Comparison of ENCODE assay signal across 8 mouse cellular contexts in the genomic region with DNA sequence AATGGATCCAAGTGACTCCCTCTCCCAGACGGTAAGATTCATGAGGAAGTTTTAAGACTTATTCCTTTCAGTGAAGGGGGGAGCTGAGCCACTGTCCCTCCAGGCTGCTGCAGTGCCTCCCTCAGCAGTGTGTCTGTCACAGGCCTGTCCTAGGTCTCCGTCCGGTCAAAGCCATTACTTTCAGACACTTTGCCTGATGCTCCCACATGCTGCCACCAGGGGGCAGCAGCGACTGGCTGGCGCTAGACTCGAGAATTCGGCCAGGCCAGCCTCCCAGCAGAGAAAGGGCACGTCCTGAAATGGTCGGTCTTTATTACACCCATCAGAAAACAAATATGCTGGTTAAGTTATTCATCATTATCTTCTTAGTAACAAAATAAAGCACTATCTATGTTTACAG. TPM values are rescaled to one million over a fixed set of nuclear protein-coding genes. Genes with fewer than 3 reads are reported as not detected.
A peak's percentile ranks its signal among the peaks of the same experiment; 100 is the strongest.
DNase-seq lines count a peak whose midpoint lies in the region; ATAC-seq and TF ChIP-seq lines count a peak whose summit lies in the region.

No protein-coding gene starts in this region.

- H3K79me3 ChIP-seq in C2C12 (ENCODE audit: low read depth) = no peaks in the 10 kb centered on the region

- H3K4me2 ChIP-seq in hindbrain, embryonic 12.5 days (replicated peaks) = no peak overlapping the region
- no peak overlapping the region for H3K4me2 ChIP-seq in liver, embryonic 11.5 days

- H3K27me3 ChIP-seq in C2C12 (ENCODE audit: control insufficient read depth, insufficient read depth, insufficient read length) = peaks cover 17% of the 10 kb centered on the region
- H3K27me3 ChIP-seq in hindbrain, embryonic 12.5 days = no peaks in the 10 kb centered on the region
- no peaks in the 10 kb centered on the region for H3K27me3 ChIP-seq in liver, embryonic 11.5 days (replicated peaks; ENCODE audit: control insufficient read depth, insufficient read depth, low read length)

- no peaks in the 10 kb centered on the region for H3K9me3 ChIP-seq in hindbrain, embryonic 12.5 days (replicated peaks)
- no peaks in the 10 kb centered on the region for H3K9me3 ChIP-seq in liver, embryonic 11.5 days (ENCODE audit: control insufficient read depth, low read length)

- H3K9ac ChIP-seq in hindbrain, embryonic 12.5 days = no peak overlapping the region
- H3K9ac ChIP-seq in liver, embryonic 11.5 days (ENCODE audit: low read depth, low read length) = no peak overlapping the region

- no peak overlapping the region for H3ac ChIP-seq in C2C12 (ENCODE audit: control insufficient read depth, insufficient read length, low read depth)

- DNase-seq in cerebellum, postnatal 14 days = peak; percentile 80 to 89
- no peak for DNase-seq in cerebellum, adult 11 months
- DNase-seq in embryo, embryonic 10.5 days (ENCODE audit: low spot score) = peak; percentile 94
- DNase-seq in liver, embryonic 11.5 days (ENCODE audit: low spot score) = peak; percentile 78
- DNase-seq in layer of hippocampus, postnatal 36 days = no peak

- no peak overlapping the region for H3K4me3 ChIP-seq in C2C12 (ENCODE audit: insufficient read depth, poor library complexity, severe bottlenecking)
- H3K4me3 ChIP-seq in hindbrain, embryonic 12.5 days = no peak overlapping the region
- no peak overlapping the region for H3K4me3 ChIP-seq in liver, embryonic 11.5 days (ENCODE audit: low read depth, low read length)

- no peaks in the 10 kb centered on the region for H3K36me3 ChIP-seq in C2C12 (ENCODE audit: control insufficient read depth, insufficient read depth)
- peaks cover 32% of the 10 kb centered on the region for H3K36me3 ChIP-seq in hindbrain, embryonic 12.5 days
- no peaks in the 10 kb centered on the region; the same call in 1 of the 2 replicates for H3K36me3 ChIP-seq in liver, embryonic 11.5 days (ENCODE audit: control insufficient read depth, insufficient read depth, low read length)

- 9% methylated on average over 9 of the region's 9 CpGs for WGBS in hindbrain, embryonic 12.5 days
- WGBS in liver, embryonic 11.5 days = 11% methylated on average over 9 of the region's 9 CpGs

- H3K79me2 ChIP-seq in C2C12 (ENCODE audit: control insufficient read depth, insufficient read depth) = no peaks in the 10 kb centered on the region

- 0 out of 2 replicates have a peak overlapping the region, but pooled peaks have one; percentile 76 for H3K27ac ChIP-seq in hindbrain, embryonic 12.5 days
- no peak overlapping the region for H3K27ac ChIP-seq in liver, embryonic 11.5 days (ENCODE audit: low read depth, low read length)

- TF ChIP-seq CTCF in C2C12 (IDR thresholded peaks at IDR 0.05; ENCODE audit: control insufficient read depth, insufficient read depth, insufficient read length) = peak; percentile 94

- peak; percentile 44 for ATAC-seq in hindbrain, embryonic 12.5 days (ENCODE audit: low FRiP score)
- no peak for ATAC-seq in liver, embryonic 11.5 days (replicated peaks; ENCODE audit: low FRiP score)
- peak; percentile 37; the same call in 1 of the 2 replicates for ATAC-seq in neutrophil, adult 5-6 weeks (ENCODE audit: extremely low read depth, insufficient number of reproducible peaks, low FRiP score, poor library complexity, severe bottlenecking)

- peaks cover 30% of the 10 kb centered on the region for H3K4me1 ChIP-seq in hindbrain, embryonic 12.5 days
- peaks cover 8% of the 10 kb centered on the region for H3K4me1 ChIP-seq in liver, embryonic 11.5 days (replicated peaks; ENCODE audit: control insufficient read depth, insufficient read depth, low read length)

TF ChIP-seq in C2C12, 6 proteins besides CTCF, POLR2A, EP300 and RAD21:
- TF ChIP-seq MAX (IDR thresholded peaks at IDR 0.05) = no peak

RNA-seq across cellular contexts. Expression of a gene that starts 18.6 kb away (rescaled TPM):
- polyA plus RNA-seq in C2C12 (2012; fragmentation: generic; extraction: Trizol) = not detected
- 5.2 and 5.6 TPM in 2 replicates for polyA plus RNA-seq in hindbrain, embryonic 12.5 days (2016; fragmentation: Nextera tagmentation; extraction: Ambion mirVana)
- 4.5 and 5.8 TPM in 2 replicates for polyA plus RNA-seq in liver, embryonic 11.5 days (2014; fragmentation: Nextera tagmentation; extraction: Ambion mirVana)
- not detected in 2 replicates for total RNA-seq in neutrophil, adult 5-6 weeks (2017)
- total RNA-seq in layer of hippocampus, postnatal 36 days (2021) = 1 to 10 TPM; 1.2 to 1.4 TPM

RNA-seq across cellular contexts. Expression of a gene that starts 31.7 kb away (rescaled TPM):
- polyA plus RNA-seq in C2C12 (2012; fragmentation: generic; extraction: Trizol) = not detected
- polyA plus RNA-seq in hindbrain, embryonic 12.5 days (2016; fragmentation: Nextera tagmentation; extraction: Ambion mirVana) = 0.99 and 1.9 TPM in 2 replicates
- 0.30 and 0.40 TPM in 2 replicates for polyA plus RNA-seq in liver, embryonic 11.5 days (2014; fragmentation: Nextera tagmentation; extraction: Ambion mirVana)
- total RNA-seq in neutrophil, adult 5-6 weeks (2017) = not detected in 2 replicates
- not detected for total RNA-seq in layer of hippocampus, postnatal 36 days (2021)

RNA-seq across cellular contexts. Expression of a gene that starts 42.2 kb away (rescaled TPM):
- polyA plus RNA-seq in C2C12 (2012; fragmentation: generic; extraction: Trizol) = 0.26 TPM
- 17.5 and 19.2 TPM in 2 replicates for polyA plus RNA-seq in hindbrain, embryonic 12.5 days (2016; fragmentation: Nextera tagmentation; extraction: Ambion mirVana)
- polyA plus RNA-seq in liver, embryonic 11.5 days (2014; fragmentation: Nextera tagmentation; extraction: Ambion mirVana) = 4.1 and 4.4 TPM in 2 replicates
- 0.25 and 0.58 TPM in 2 replicates for total RNA-seq in neutrophil, adult 5-6 weeks (2017)
- total RNA-seq in layer of hippocampus, postnatal 36 days (2021) = 1 to 10 TPM; 7.2 TPM

Comparison
In these comparisons a context has a peak if more than half of its experiments do, and no peak if none do; other contexts are left out.
1. DNase-seq: peak in cerebellum, postnatal 14 days (2 of 2), embryo, embryonic 10.5 days (single experiment) and liver, embryonic 11.5 days (single experiment); none in cerebellum, adult 11 months (single experiment) and layer of hippocampus, postnatal 36 days (0 of 2).